ENCODE assay signal across 8 mouse cellular contexts in the genomic region with DNA sequence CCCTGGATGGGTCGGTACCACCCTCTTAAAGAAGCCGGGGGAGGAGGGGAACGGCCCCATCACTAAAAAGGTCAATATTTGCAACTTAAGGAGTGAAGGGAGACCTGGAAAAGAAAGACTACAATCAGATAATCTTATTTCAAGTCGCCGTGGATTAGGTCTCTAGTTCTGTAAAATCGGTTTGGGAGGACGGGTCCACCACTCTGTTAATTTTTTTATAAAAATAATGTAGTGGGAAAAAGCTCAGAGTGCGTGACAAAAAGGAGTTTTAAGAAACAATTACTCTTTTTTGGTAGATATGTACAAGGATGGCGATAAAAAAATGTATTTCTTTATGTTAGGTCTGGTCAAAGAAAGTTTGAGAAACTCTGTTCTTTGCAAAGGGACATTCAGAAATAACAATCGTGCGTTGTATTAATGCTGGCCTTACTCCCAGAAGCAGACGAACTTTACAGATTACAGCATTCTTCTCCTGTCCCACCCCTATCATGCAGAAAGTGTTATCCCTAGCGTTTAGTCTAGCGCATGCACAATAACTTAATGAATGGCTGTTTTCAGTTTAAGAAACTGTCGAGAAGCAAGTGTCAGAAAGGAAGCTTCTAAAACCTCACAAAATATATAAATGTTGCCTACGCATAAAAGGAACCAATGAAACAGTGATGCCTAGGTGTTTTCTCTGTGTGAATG. TPM values are rescaled to one million over a fixed set of nuclear protein-coding genes. Genes with fewer than 3 reads are reported as not detected.
DNase-seq lines count a peak whose midpoint lies in the region; ATAC-seq and TF ChIP-seq lines count a peak whose summit lies in the region.

No protein-coding gene starts in this region.

- no peaks in the 10 kb centered on the region for H3K9me3 ChIP-seq in hindbrain, embryonic 14.5 days (ENCODE audit: control insufficient read depth, low read length)
- H3K9me3 ChIP-seq in midbrain, embryonic 15.5 days, result no peaks in the 10 kb centered on the region

- peak overlapping the region; percentile 99 for H3K27ac ChIP-seq in hindbrain, embryonic 14.5 days
- peak overlapping the region; percentile 99 for H3K27ac ChIP-seq in midbrain, embryonic 15.5 days

- no peaks in the 10 kb centered on the region for H3K36me3 ChIP-seq in hindbrain, embryonic 14.5 days (replicated peaks; ENCODE audit: control insufficient read depth, insufficient read depth)
- H3K36me3 ChIP-seq in midbrain, embryonic 15.5 days (replicated peaks), result no peaks in the 10 kb centered on the region

- no peak for TF ChIP-seq POLR2A in brain, embryonic 14.5 days (IDR thresholded peaks at IDR 0.05; ENCODE audit: borderline replicate concordance, extremely low read depth, insufficient read depth, insufficient read length, poor library complexity, severe bottlenecking)

- peak overlapping the region; percentile 74 for H3K4me2 ChIP-seq in hindbrain, embryonic 14.5 days (replicated peaks)
- peak overlapping the region; percentile 82 for H3K4me2 ChIP-seq in midbrain, embryonic 15.5 days

- ATAC-seq in hindbrain, embryonic 14.5 days (ENCODE audit: low FRiP score), result no peak
- no peak for ATAC-seq in midbrain, embryonic 15.5 days (replicated peaks)

- H3K9ac ChIP-seq in hindbrain, embryonic 14.5 days, result peak overlapping the region; percentile 91
- H3K9ac ChIP-seq in midbrain, embryonic 15.5 days, result peak overlapping the region; percentile 97

- no peaks in the 10 kb centered on the region for H3K27me3 ChIP-seq in hindbrain, embryonic 14.5 days (ENCODE audit: control insufficient read depth, insufficient read depth, low read length)
- no peaks in the 10 kb centered on the region for H3K27me3 ChIP-seq in midbrain, embryonic 15.5 days (replicated peaks)

- DNase-seq in left cerebral cortex, postnatal 25 days (ENCODE audit: low spot score in 2 of 2), result peak; percentile 3 to 6
- DNase-seq in left cerebral cortex, adult 11 months (ENCODE audit: low spot score), result no peak
- DNase-seq in brain, embryonic 14.5 days (ENCODE audit: low read depth), result peak; percentile 77
- peak; percentile 34 for DNase-seq in hindbrain, embryonic 14.5 days (ENCODE audit: low spot score)
- no peak for DNase-seq in adrenal gland, postnatal 25 days
- DNase-seq in right cerebral cortex, postnatal 14 days, result no peak
- DNase-seq in spleen, adult 12 weeks (ENCODE audit: low spot score), result no peak

- intact Hi-C loops in left cerebral cortex, postnatal 25 days (cut with DNase I), result no loop called here

- WGBS in hindbrain, embryonic 14.5 days, result 18% methylated on average over 16 of the region's 16 CpGs
- 13% methylated on average over 16 of the region's 16 CpGs for WGBS in midbrain, embryonic 15.5 days

- H3K4me1 ChIP-seq in hindbrain, embryonic 14.5 days (replicated peaks; ENCODE audit: control insufficient read depth, insufficient read depth, low read length), result peaks cover 23% of the 10 kb centered on the region
- peaks cover 26% of the 10 kb centered on the region for H3K4me1 ChIP-seq in midbrain, embryonic 15.5 days

- no peak for TF ChIP-seq CTCF in brain, embryonic 14.5 days (IDR thresholded peaks at IDR 0.05; ENCODE audit: borderline replicate concordance, extremely low read depth, insufficient read depth, insufficient read length)

- H3K4me3 ChIP-seq in hindbrain, embryonic 14.5 days (replicated peaks; ENCODE audit: low read length), result peak overlapping the region; percentile 79
- peak overlapping the region; percentile 98 for H3K4me3 ChIP-seq in midbrain, embryonic 15.5 days

RNA-seq across cellular contexts. Expression of a gene that starts 0.6 kb away (rescaled TPM):
- 10 to 100 TPM; 53.3 to 54.7 TPM for total RNA-seq in left cerebral cortex, postnatal 25 days (2021)
- 13.3 and 30.5 TPM in 2 replicates for polyA plus RNA-seq in brain, embryonic 14.5 days (2012; rRNA removed)
- polyA plus RNA-seq in hindbrain, embryonic 14.5 days (2014; fragmentation: Nextera tagmentation; extraction: Ambion mirVana), result 84.8 and 94.9 TPM in 2 replicates
- polyA plus RNA-seq in midbrain, embryonic 15.5 days (2015; fragmentation: Nextera tagmentation; extraction: Ambion mirVana), result 65.6 and 70.8 TPM in 2 replicates
- total RNA-seq in adrenal gland, postnatal 25 days (2021), result 98.6 and 99.7 TPM in 2 replicates

Comparison
In these comparisons a context has a peak if more than half of its experiments do, and no peak if none do; other contexts are left out.
1. DNase-seq: peak in left cerebral cortex, postnatal 25 days (2 of 2), brain, embryonic 14.5 days (single experiment) and hindbrain, embryonic 14.5 days (single experiment); none in left cerebral cortex, adult 11 months (single experiment), adrenal gland, postnatal 25 days (single experiment), right cerebral cortex, postnatal 14 days (single experiment) and spleen, adult 12 weeks (single experiment).